Mouse (Mus musculus) splenic B cell, adult 2 months (primary cell): Measurements from ENCODE around the gene Fggy.

ENCODE experiments used
- DNase-seq: peaks from one replicate; pipeline ENCODE4 v3.0.0-alpha.2; 2011; ENCODE audit warnings: low read depth, low spot score
- H3K27me3 ChIP-seq: 2 replicates; pipeline ENCODE4 v1.6.1; 2012; ENCODE audit warnings: mild to moderate bottlenecking, low read length, moderate library complexity, mixed read lengths; ENCODE audit not compliant: control insufficient read depth, poor library complexity, insufficient read depth, severe bottlenecking
- H3K36me3 ChIP-seq: 2 replicates; pipeline ENCODE4 v1.6.1; 2012; ENCODE audit warnings: mild to moderate bottlenecking, low read length, moderate library complexity, mixed read lengths; ENCODE audit not compliant: control insufficient read depth, poor library complexity, insufficient read depth, severe bottlenecking

The Fggy gene

DNA sequence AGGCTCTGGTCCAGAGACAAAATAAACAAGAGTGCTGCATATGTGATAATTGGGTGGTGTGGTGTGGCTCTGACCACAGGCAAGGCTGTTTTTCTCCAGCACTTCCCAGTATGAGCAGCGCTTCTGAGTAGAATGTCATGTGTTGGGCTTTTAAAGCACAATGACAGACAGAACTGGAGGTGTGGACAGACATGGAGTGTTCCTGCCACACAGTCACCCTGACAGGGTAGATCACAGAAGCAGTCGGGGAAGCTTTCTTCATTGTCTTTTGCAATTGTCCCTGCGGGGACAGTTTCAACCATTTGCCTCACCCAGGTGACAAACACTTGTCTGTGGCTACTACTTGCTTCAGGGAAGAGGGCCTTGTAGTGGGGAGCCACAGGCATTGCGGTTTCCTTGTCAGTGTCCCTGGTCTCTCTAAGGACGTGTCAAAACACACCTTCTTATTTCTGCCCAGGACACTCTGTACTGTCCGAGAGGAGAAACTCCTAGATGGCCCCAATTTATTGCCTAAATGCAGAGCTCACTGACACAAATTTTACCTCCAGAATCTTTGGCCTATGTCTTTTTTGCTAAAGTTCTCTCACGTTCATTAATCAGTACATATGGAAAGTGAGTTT is 183.9 kb downstream of the Fggy start:
- no peak for DNase-seq
- Histone ChIP-seq H3K27me3 (0 out of 2 replicates have a peak, but pooled peaks cover 2% of the 10 kb centered on the region), H3K36me3 (no peaks in the 10 kb centered on the region)

DNA sequence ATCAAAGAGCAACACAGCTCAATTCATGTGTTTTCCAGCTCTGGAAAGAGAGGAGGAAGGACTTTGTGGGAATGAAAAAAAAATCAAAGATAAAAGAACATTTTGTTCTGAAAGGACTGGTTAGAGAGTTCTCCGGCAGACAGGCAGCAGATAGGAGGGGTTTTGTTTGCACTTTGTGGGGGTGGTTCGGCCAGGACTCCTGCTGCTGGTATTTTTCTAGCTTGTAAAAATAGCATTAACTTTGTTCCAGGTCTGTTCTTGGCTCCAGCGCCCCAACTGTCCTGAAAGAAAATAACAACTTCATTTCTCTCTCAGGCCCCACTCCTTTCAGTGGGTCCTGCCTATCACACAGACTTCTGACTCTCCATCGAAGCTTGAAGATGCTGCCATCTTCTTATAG is 185.7 kb downstream of the Fggy start:
- Histone ChIP-seq H3K27me3 (no peaks in the 10 kb centered on the region), H3K36me3 (no peaks in the 10 kb centered on the region)
- DNase-seq = no peak

GRCm38 (mm10) chr4:95746954-95747353 is 189.6 kb downstream of the Fggy start:
- no peak for DNase-seq
- Histone ChIP-seq H3K27me3 (no peaks in the 10 kb centered on the region), H3K36me3 (no peaks in the 10 kb centered on the region)

DNA sequence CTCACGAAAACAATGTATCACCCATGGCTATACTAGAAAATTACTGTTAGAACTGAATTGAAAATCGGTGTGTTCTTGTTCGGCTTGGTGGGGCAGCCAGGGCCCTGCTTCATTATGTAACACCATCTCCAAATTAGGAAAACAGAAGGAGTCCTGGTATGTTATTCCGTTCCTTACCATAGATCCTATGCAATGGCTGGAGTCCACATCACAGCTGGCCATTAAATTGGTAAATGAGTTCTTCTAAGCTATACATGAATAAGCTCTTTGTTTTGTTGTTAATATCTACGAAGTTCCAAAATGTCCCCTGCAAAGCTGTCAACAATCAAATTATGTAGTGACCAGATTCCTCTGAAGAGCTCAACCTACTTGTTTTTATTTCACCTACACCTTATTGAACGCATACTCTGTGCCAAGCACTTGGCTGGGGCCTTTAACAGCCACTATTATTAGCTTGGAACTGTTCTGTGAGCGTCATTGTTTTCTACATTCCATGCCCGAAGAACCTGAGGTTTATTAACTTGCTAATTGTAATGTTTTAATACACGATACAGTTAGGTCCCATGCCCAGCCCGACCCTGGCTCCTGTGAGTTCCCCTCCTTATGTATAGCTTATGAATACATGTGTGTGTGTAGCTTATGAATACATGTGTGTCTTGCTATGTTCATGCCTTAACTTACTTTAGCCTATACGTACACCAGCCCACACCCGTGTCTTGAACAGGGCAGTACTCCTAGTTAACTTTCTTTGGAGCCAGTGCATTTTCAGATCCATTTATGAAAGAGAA is 190.3 kb downstream of the Fggy start:
- Histone ChIP-seq H3K36me3 (no peaks in the 10 kb centered on the region), H3K27me3 (no peaks in the 10 kb centered on the region)
- no peak for DNase-seq

GRCm38 (mm10) chr4:95750186-95750585 is 192.9 kb downstream of the Fggy start:
- DNase-seq = no peak
- no peaks in the 10 kb centered on the region for H3K27me3 ChIP-seq

DNA sequence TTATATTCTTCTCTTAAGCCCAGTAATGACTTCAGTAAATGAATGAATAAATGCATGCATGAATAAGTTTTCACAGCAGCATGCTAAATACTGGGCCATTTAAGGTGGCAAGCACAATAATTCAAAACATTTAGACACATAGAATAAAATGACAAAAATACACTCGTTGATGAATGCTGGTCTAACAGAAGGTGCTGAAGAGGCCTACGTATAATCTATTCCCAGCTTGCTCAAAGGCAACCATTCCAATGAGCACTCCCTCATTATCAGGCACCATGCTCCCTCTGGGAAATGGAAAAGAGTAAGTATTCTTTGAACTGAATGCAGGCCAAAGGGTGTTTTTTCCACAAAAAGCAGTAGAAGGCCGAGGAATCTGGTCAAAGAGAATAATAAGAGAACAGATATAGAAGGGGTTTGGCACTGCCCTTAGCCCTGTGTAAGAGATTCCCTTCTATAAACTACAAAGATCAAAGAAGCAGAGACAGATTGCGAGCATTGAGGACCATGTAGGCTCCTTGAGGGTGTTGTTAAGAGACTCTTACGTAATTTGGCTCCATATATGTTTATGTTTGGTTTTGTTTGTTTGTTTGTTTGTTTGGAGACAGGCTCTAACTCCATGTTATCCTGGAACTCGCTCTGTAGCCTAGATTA is 195.4 kb downstream of the Fggy start:
- Histone ChIP-seq H3K36me3 (no peaks in the 10 kb centered on the region), H3K27me3 (no peaks in the 10 kb centered on the region)
- DNase-seq = no peak

More at GRCm38 (mm10) chr4:95750186-95750585, 192.9 kb downstream of the Fggy start:
- no peaks in the 10 kb centered on the region for H3K36me3 ChIP-seq

DNA sequence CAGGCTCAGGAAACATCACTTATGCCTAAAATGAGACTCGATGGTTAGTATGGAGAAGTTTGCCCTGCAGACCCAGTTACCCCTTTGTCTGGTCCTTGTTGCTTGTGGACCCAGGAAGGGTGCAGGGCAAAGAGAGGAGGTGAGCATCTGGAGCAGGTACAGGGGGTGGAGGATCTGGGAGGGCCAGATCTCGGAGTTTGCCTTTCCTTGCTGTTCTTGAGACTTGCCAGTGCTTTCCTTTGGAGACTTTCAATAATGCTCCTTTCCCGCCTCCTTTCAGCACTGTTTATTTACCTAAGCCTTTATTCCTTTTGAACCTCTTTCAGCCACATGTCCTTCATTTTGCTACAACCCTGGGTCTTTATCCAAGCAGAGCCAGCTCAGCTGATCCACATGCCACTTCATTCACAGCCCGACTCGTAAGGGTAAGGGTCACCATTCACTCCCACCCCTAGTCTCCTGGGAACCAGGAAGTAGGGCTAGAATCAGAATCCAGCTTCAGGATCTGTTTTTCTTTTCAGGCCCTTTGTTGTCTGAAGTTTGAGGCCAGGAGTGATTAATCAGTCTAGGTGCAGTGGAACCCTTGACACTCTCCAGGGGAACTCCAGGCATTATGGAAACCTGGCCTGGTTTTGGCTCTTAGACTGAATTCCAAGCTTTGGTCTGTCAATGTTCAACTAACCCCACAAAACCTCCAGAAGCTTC is 201.9 kb downstream of the Fggy start:
- no peak for DNase-seq
- Histone ChIP-seq H3K36me3 (no peaks in the 10 kb centered on the region), H3K27me3 (no peaks in the 10 kb centered on the region)

DNA sequence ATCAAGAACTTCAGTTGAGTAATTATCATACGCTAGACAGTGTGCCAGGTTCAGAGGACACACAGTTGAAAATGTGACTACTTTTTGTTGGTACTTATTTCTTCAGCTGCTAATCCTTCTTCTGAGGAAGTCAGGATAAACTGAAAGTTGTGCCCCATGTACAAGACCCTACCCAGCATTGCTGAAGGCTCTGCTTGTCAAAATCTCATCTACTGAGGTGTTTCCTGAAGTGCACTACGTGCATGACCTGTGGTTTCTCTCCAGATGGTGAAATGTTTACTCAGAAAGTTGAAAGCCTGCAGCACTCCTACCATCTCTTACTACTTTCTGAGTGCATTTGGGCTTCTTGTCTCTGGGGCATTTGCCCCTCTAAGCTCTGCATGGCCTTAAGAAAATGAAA is 208.1 kb downstream of the Fggy start:
- Histone ChIP-seq H3K36me3 (no peaks in the 10 kb centered on the region), H3K27me3 (no peaks in the 10 kb centered on the region)
- DNase-seq = no peak

- H3K27me3 ChIP-seq = no peaks in the 10 kb centered on the region
- no peaks in the 10 kb centered on the region for H3K36me3 ChIP-seq
- DNase-seq = no peak
Observed at GRCm38 (mm10) chr4:95770469-95770868, 213.2 kb downstream of the Fggy start.

DNA sequence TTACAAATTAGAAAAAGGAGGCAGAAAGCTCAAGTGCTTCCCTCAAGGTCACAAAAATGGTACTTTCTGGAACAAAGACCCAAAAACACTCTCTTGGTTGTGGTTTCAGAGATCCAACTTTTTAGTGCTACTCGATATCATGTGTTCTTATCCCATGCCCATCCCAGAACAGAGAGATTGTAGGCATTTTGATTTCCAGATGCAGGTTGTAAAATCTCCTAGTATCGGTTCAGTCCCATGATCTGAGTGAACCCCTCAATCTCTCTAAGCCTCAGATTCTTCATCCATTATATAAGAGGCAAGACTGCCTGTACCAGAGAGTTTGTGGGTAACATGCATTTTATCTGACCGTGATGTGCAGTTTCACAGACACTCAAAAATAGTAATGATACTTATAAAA is 214.2 kb downstream of the Fggy start:
- DNase-seq = no peak
- no peaks in the 10 kb centered on the region for H3K27me3 ChIP-seq
- no peaks in the 10 kb centered on the region for H3K36me3 ChIP-seq

DNA sequence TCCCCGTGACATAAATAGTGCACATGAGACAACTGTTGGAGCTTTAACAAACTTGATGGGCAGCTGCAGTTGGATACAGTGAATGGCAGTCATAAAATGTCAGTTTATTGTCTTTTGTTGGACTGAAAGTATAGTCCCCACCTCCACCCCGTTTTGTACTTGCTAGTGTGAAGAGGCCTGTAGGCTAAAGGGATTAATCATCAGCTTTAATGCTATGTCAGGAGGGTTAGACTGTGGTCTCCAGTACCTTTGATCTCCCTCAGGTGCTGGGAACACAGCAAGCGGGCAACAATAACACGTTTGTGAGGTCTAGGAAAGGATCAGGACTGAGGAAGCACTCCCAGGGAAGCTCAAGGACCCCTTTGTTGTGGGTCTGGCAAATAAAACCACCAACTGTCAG is 214.6 kb downstream of the Fggy start:
- no peaks in the 10 kb centered on the region for H3K27me3 ChIP-seq
- no peak for DNase-seq
- no peaks in the 10 kb centered on the region for H3K36me3 ChIP-seq

DNA sequence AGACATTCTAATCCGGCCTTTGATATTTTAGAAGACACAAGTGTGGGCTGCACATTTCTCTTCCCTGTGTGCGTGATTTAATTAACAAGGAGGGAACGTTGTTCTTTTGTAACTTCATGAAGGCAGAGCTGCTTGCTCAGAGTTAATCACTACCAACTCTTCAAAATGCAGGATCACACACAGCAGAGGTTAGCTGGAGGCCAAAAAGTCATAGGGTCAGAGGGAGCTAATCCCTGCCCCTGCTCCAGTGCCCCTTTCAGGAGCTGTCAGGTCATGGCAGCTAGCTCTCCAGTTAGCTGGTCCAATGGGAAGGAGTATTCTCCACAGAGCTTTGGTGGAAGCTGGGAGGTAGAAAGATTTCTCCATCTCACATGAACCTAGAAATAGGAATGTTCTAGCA is 215.4 kb downstream of the Fggy start:
- Histone ChIP-seq H3K36me3 (no peaks in the 10 kb centered on the region), H3K27me3 (no peaks in the 10 kb centered on the region)
- no peak for DNase-seq

DNA sequence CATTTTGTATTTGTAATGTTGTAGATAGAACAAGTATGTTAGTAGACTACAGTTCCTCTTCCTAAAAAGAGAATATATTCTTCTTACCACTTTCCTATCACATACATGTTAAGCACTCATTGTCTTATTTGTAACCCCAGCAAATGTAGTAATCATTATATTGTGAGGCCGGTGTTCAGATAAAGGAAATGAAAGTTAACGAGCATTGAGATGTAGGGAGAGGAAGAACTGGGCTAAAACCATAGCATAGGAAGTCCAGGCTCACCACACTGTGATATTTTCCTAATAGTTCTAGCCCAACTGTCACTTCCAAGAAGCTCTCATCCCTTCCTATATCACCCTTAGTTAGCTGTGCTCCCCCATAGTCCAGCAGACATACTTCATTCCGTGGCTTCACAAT is 218.3 kb downstream of the Fggy start:
- DNase-seq = peak; percentile 1
- Histone ChIP-seq H3K27me3 (no peaks in the 10 kb centered on the region), H3K36me3 (no peaks in the 10 kb centered on the region)

GRCm38 (mm10) chr4:95777839-95778238 is 220.5 kb downstream of the Fggy start:
- Histone ChIP-seq H3K27me3 (no peaks in the 10 kb centered on the region), H3K36me3 (no peaks in the 10 kb centered on the region)
- DNase-seq = no peak

DNA sequence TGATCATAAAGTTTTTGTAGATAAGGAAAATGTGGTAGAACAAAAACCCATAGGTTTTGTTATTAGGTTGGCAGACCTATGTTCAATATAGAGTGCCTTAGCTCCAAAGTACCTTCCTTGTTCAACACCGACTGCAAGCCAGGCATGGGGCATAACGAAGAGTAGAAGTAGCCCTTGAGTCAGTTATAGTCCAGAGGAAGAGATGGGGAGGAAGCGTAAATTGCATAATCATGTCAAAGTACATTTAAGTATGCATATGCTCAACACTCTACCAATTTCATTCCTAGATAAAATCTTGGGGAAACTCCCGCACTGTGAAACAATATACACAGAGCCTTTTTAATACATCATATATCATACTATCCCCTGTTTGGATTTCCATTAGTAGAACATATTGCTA is 221.2 kb downstream of the Fggy start:
- DNase-seq = no peak
- Histone ChIP-seq H3K36me3 (no peaks in the 10 kb centered on the region), H3K27me3 (no peaks in the 10 kb centered on the region)
